Mouse (Mus musculus) mesoderm, embryonic 11.5 days (tissue): ENCODE measurements around the gene Pax5.
"Not testable (repeated sequence)": the region's sequence is repeated elsewhere in the genome, so short reads cannot be mapped to it uniquely, and the experiment has no call there.

Experiments
- DNase-seq: peaks from one replicate; pipeline ENCODE4 v3.0.0-alpha.2; 2012; ENCODE audit warnings: low read depth, low spot score

The Pax5 gene

DNA sequence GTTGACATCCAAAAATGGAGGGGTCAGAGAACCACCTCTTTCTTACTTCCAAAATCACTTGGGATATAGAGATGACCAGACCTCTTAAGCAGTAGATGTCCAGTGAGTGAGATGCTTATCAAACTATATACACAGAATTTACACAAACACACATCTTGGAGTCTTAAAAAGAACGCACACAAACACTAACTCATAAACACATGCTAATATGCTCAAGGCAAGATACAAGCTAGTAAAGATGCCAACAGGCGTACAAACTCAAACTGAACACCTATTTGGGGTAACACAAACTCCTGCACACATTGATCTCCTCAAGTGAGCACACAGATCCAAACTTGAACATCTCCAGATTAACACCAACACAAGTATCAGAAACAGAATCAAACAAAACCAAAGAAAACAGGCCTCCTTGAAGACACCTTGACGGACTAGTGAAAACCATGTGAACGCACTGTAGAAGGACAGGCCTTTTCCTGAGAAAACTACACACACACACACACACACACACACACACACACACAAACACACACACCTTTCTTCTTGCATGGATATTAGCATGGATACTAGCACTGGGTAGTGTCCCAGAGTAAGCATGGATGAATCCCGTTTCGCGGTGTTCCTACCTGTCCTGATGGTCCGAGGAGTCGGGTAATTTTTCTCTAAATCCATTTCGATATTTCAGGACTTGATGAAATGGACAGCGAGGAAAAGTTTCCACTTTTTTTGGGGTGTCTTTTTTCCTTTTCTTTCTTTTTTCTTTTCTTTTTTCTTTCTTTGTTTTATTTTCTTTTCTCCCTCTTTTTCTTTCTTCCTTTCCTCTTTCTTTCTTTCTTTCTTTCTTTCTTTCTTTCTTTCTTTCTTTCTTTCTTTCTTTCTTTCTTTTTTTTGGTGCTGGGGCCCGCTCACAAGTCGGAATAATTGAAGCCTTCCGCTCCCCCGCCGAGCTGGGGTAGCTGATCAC is at the start of gene Pax5:
Gene Pax5 (minus strand): TSS at position 748 of the 961 bp plus-strand sequence.
- no peak for DNase-seq

DNA sequence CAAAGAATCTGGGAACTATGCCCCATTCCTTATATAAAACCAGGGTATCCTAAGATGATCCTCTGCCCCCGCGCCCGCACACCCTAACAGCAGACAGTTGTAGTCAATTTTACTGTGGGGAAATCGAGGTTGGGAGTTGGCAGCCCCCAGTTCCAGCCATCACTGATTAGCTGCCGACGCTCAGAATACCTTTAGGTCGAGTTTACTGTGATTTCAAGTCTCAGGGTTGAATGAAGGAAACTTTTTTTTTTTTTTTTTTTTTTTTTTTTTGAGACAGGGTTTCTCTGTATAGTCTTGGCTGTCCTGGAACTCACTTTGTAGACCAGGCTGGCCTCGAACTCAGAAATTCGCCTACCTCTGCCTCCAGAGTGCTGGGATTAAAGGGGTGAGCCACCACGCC is 46.8 kb upstream of the Pax5 start:
- DNase-seq: not testable (repeated sequence)

GRCm38 (mm10) chr4:44756134-44756951 is 46.1 kb upstream of the Pax5 start:
- DNase-seq: peak; percentile 96

- no peak for DNase-seq
Observed at GRCm38 (mm10) chr4:44755553-44756133, 45.4 kb upstream of the Pax5 start, which contains the start of gene Zcchc7. TSS of gene Zcchc7 (plus strand) at chr4:44755877.

DNA sequence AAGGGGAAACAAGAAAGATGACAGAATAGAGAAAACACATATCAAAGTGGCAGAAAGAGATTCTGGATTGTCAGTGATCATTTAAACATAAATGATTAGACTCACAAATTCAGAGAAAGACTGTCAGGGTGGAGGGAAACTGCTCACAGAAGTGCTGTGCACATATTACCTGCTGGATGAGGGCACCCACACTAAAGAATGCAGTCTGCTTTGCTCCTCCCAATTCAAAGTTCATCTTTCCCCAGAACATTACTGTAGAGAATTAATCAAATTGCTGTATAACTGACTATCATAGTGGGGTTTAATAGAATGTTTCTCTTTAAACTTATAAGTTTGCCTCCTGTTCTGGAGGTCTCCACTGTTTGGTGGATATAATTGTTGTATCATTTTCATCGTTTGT is 30.2 kb upstream of the Pax5 start:
- no peak for DNase-seq

- no peak for DNase-seq
Observed at GRCm38 (mm10) chr4:44721237-44721636, 10.9 kb upstream of the Pax5 start.

GRCm38 (mm10) chr4:44720046-44720445 is 9.8 kb upstream of the Pax5 start:
- no peak for DNase-seq

- DNase-seq: no peak
Observed at GRCm38 (mm10) chr4:44717676-44718075, 7.4 kb upstream of the Pax5 start.

- DNase-seq: no peak
Observed at GRCm38 (mm10) chr4:44716391-44716790, 6.1 kb upstream of the Pax5 start.

DNA sequence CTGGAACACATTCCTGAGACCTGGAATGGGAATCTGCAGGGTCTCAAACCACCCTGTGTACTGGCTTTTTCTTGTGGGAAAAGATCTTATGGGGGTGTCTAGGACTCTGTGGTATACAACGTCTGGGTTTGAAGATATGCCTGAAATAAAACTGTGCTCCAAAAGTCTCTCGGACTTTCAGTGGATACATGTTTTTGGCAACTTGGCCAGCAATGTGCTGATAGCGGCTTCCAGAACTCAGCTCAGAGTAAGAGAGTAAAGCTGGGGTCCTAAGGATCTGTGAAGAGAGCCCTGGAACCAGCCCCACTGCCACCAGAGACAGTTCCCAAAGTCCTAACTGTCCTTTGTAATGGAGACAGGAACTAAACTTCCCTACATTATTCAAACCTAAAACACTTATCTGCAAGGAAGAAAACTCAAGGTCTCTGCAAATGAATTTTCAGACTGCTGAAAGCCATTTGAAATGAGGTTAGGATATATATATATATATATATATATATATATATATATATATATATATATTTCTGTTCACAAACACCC is 5.4 kb upstream of the Pax5 start:
- DNase-seq: no peak

- DNase-seq: no peak
Observed at GRCm38 (mm10) chr4:44714111-44714621, 3.9 kb upstream of the Pax5 start.

DNA sequence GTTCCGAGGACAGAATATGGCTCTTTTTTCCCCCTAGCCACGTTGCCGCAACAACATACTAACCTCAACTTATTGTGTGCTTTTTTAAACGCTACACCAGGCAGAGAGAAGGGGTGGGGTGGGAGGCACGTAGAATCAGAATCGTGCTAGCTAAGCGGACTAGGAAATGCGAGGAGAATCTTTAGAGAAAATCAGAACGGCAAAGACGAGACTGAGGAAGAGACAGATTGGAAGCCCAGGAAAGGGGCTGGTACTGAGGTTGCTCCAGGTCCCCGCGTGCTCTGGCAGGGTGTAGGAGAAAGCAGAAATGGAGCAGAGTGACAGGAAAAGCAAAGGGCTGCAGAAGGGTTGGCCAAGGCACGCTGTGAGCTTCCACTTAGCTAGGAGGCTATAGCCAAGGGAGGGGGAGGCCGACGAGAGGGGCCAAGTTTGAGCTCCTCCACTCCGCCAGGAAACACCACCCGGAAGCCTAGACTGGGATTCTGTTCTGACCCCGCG is 3.3 kb upstream of the Pax5 start:
- no peak for DNase-seq

- DNase-seq: peak; percentile 43
Observed at GRCm38 (mm10) chr4:44712786-44713553, 2.7 kb upstream of the Pax5 start.

- peak; percentile 39 for DNase-seq
Observed at GRCm38 (mm10) chr4:44712051-44712700, 1.9 kb upstream of the Pax5 start.

GRCm38 (mm10) chr4:44711136-44711900 is 1.0 kb upstream of the Pax5 start:
- DNase-seq: no peak

DNA sequence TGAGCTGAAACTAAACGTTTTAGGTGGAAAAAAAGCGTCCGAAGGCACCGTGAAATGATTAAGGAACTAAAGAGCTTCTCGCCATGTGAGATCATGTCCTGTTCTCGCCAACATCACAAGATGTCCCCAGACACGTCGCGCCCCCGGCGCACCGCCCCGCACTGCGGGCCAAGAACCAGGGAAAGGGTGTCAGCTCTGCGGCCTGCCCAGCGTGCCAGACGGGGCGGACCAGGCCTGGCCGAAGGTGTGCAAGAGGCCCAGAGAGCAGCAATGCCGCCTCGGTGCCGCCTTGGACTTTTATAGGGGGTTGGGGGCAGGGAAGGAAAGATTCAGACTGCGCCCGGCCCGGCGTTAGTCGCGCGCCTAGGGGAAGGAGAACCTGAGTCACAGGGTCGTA is 412 bp upstream of the Pax5 start:
- DNase-seq: peak; percentile 23

GRCm38 (mm10) chr4:44709091-44709695 is 1.1 kb downstream of the Pax5 start:
- DNase-seq: no peak

GRCm38 (mm10) chr4:44708311-44708710 is 2.0 kb downstream of the Pax5 start:
- DNase-seq: no peak

DNA sequence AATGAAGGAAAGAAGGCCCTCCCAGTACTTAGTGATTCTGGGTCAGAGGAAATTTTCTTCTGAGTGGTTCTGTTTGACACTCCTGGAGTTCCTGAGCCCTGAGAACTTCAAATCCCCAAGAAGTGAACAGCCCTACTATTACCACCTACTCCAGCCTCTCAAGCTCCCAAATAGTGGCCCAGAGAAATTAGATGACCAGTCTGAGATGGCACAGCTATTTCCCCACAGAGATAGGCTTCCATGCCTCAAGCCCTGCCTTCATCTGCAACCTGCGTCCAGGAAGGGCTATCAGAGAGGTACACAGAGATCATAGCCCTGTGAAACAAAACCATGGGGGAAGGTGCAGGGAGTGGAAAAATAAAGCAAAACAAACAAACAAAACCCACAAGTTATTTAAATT is 3.4 kb downstream of the Pax5 start:
- DNase-seq: no peak
